Mouse (Mus musculus) testis, adult 2 months (tissue): ENCODE measurements at regions not wholly inside any gene's neighbourhood (a gene's known extent, or its start where the extent isn't known, plus 50 kb on each side); places are given as distances from the start of the nearest gene placed in this dataset.

Experiments
- H3K27ac ChIP-seq: fragments of 200-500 bp; 2 replicates; pipeline ENCODE4 v1.5.1; 2012; ENCODE audit warnings: low read depth, low read length; ENCODE audit not compliant: control insufficient read depth, insufficient read depth
- H3K27me3 ChIP-seq: fragments of 200-500 bp; 2 replicates; pipeline ENCODE4 v1.6.1; 2012; ENCODE audit warnings: mild to moderate bottlenecking, low read length, moderate library complexity; ENCODE audit not compliant: control insufficient read depth, insufficient read depth
- H3K36me3 ChIP-seq: fragments of 200-500 bp; 2 replicates; pipeline ENCODE4 v1.6.1; 2012; ENCODE audit warnings: mild to moderate bottlenecking, low read length; ENCODE audit not compliant: control insufficient read depth, insufficient read depth
- H3K4me1 ChIP-seq: fragments of 200-500 bp; 2 replicates; pipeline ENCODE4 v1.6.1; 2012; ENCODE audit warnings: low read length; ENCODE audit not compliant: control insufficient read depth, insufficient read depth
- H3K4me3 ChIP-seq: fragments of 200-500 bp; 2 replicates; pipeline ENCODE4 v1.5.1; 2012; ENCODE audit warnings: low read depth, mild to moderate bottlenecking, low read length, moderate library complexity, mixed read lengths; ENCODE audit not compliant: control insufficient read depth
- CTCF ChIP-seq: fragments of 200-500 bp; IDR thresholded peaks from 2 replicates; pipeline ENCODE4 v1.5.1; 2012; ENCODE audit warnings: low read depth, mild to moderate bottlenecking, inconsistent platforms, low read length, moderate library complexity; ENCODE audit not compliant: control insufficient read depth, insufficient read depth, insufficient replicate concordance
- POLR2A ChIP-seq: fragments of 200-500 bp; IDR thresholded peaks from 2 replicates; pipeline ENCODE4 v1.6.1; 2012; ENCODE audit warnings: low read depth, mild to moderate bottlenecking, inconsistent platforms, low read length, moderate library complexity; ENCODE audit not compliant: control insufficient read depth

- Histone ChIP-seq H3K27me3 (no peaks in the 10 kb centered on the region), H3K4me3 (no peak overlapping the region), H3K27ac (no peak overlapping the region), H3K36me3 (no peaks in the 10 kb centered on the region), H3K4me1 (no peaks in the 10 kb centered on the region)
- TF ChIP-seq CTCF (no peak), POLR2A (no peak)
Measured at GRCm38 (mm10) chr16:71256175-71256574, 942.4 kb downstream of the Gbe1 start.

DNA sequence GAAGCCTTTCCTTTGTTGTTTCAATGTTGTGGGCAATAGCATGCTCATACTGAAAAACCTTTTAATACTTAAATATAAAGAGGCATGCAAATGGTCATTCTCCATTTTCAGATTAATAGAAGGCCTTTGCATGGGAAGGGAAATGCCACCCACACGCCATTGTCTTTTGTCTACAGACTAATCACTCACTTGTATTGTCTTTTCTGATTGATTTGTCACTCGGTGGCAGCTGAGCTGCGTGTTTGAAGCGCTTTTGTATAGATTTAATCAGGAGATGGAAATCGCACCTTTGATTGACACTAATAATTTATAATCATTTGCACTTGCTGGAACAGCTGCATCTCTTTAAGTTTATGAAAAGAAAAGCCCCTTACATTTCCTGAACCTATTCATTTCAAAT is 953.4 kb downstream of the Gbe1 start:
- no peak for TF ChIP-seq CTCF
- no peak for TF ChIP-seq POLR2A
- Histone ChIP-seq H3K4me1 (no peaks in the 10 kb centered on the region), H3K27me3 (no peaks in the 10 kb centered on the region), H3K27ac (no peak overlapping the region), H3K36me3 (no peaks in the 10 kb centered on the region), H3K4me3 (no peak overlapping the region)
